Mouse (Mus musculus): ENCODE measurements around the gene Lmo4. TPM values are rescaled to one million over a fixed set of nuclear protein-coding genes. Genes with fewer than 3 reads are reported as not detected.
A peak's percentile ranks its signal among the peaks of the same experiment; 100 is the strongest.

Gene Lmo4
- polyA plus RNA-seq, 1 experiment from 2014 or later: 42.4 TPM

GRCm38 (mm10) chr3:144225456-144226240, 20.6 kb upstream of the Lmo4 start:
- no peaks in the 10 kb centered on the region for H3K36me3 ChIP-seq
- DNase-seq (ENCODE audit: low spot score): no peak
- peaks cover 19% of the 10 kb centered on the region for H3K4me1 ChIP-seq
- H3K9me3 ChIP-seq: no peaks in the 10 kb centered on the region
- H3K27ac ChIP-seq: no peak overlapping the region
- WGBS: 68% methylated on average over 9 of the region's 9 CpGs
- no peak overlapping the region for H3K4me3 ChIP-seq
- H3K27me3 ChIP-seq (ENCODE audit: insufficient read depth, poor library complexity, severe bottlenecking): no peaks in the 10 kb centered on the region

DNA sequence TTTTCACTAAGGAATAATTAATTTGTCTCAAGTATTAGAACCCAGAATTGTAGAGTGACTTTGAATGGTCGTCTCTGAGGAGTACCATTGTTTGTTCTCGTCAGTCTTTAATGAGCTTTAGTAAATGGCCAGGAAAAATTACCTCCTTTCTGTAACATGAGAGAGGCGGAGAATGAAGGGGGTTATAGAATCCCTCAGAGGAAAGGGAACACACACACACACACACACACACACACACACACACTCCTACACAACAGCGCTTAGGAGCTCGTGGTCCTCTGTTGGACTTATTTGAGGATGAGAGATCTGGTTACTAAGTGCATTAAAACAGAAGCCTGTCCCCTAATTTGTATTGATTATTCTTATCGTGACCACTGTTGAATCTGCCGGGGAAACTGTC, 19.6 kb upstream of the Lmo4 start:
- H3K4me3 ChIP-seq: no peak overlapping the region
- WGBS: 80% methylated on average over 7 of the region's 7 CpGs
- DNase-seq (ENCODE audit: low spot score): no peak
- H3K27ac ChIP-seq: no peak overlapping the region
- no peaks in the 10 kb centered on the region for H3K36me3 ChIP-seq
- H3K4me1 ChIP-seq: peaks cover 15% of the 10 kb centered on the region
- H3K27me3 ChIP-seq (ENCODE audit: insufficient read depth, poor library complexity, severe bottlenecking): no peaks in the 10 kb centered on the region
- H3K9me3 ChIP-seq: no peaks in the 10 kb centered on the region

DNA sequence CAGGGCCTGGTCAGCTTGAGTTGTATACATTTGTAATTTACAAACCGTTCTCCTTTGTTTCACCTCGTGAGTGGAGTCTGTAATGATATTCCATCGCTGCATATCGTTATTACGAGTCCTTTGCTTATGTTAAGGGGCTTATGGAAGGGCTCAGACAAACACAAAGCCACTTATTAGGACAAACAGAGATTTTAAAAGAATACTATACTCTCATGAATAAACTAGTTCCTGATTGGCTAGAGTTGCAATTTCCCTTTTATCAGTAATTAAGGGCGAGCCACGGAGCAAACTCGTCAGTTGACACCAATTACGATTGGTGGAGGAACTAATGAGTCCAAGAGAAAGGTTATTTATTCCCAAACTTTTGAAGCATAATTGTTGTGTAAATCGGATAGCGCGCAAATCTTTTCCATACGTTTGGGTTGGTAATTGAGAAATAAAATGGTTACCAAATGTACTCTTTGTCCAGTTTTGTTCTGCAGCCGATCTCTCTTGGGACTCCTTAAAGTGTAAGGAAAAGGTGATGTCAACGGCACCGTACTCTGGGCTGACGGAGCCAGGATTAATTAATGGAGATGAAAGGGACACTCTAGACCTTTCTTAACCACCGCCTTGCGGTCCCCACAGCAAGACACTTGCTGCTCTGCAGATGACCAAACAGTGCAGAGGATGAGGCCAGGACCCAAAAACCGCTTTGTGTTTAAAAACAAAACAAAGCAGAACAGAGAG, 18.5 kb upstream of the Lmo4 start:
- no peaks in the 10 kb centered on the region for H3K27me3 ChIP-seq (ENCODE audit: insufficient read depth, poor library complexity, severe bottlenecking)
- no peaks in the 10 kb centered on the region for H3K36me3 ChIP-seq
- H3K9me3 ChIP-seq: no peaks in the 10 kb centered on the region
- no peak for DNase-seq (ENCODE audit: low spot score)
- H3K27ac ChIP-seq: no peak overlapping the region
- 83% methylated on average over 20 of the region's 20 CpGs for WGBS
- H3K4me1 ChIP-seq: peaks cover 11% of the 10 kb centered on the region
- no peak overlapping the region for H3K4me3 ChIP-seq

DNA sequence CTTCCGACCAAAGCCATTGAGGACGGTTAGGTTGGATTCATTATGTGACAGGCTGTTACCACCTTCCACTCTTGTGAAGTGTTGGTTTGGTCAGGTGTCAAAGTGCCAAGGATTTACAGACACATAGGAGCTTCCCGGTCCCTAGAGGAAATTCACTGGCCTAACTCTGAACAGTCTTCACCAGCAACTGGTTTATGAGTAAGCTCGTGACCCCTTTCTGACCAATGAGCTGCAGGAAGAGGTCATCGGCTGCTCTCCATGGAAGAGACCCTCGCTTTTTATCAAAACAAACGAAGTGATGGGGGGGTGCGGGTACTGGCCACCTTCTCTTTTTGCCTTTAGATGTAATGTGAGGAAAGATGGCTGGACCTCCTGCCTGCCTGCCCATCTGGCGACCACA, 17.4 kb upstream of the Lmo4 start:
- no peak overlapping the region for H3K4me3 ChIP-seq
- no peak overlapping the region for H3K27ac ChIP-seq
- 55% methylated on average over 9 of the region's 9 CpGs for WGBS

DNA sequence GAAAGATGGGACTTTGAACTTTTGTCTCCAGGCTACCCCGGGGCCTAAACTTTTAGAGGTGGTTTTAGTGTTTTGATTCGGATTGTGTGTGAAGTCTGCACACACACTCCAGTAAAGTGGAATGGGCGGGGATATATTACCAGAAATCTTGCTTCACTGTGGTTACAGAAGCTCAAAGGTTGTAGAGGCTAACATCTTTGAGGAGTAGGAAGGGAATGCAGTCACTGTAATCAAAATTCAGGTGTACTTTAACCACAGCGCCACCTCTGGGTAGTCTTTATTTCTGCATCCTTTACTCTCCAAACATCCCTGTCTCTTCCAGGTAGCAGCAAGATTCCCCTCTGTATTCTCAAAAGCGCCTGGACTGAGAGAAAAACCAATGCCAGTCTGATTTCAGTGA, 2.5 kb upstream of the Lmo4 start:
- H3K27me3 ChIP-seq (ENCODE audit: insufficient read depth, poor library complexity, severe bottlenecking): no peaks in the 10 kb centered on the region
- H3K4me1 ChIP-seq: 0 out of 2 replicates have a peak, but pooled peaks cover 3% of the 10 kb centered on the region
- H3K9me3 ChIP-seq: no peaks in the 10 kb centered on the region
- 50% methylated on average over 5 of the region's 5 CpGs for WGBS
- no peak for DNase-seq (ENCODE audit: low spot score)
- H3K27ac ChIP-seq: no peak overlapping the region
- no peaks in the 10 kb centered on the region for H3K36me3 ChIP-seq
- H3K4me3 ChIP-seq: no peak overlapping the region

More for the DNA sequence above, 17.4 kb upstream of the Lmo4 start:
- H3K27me3 ChIP-seq (ENCODE audit: insufficient read depth, poor library complexity, severe bottlenecking): no peaks in the 10 kb centered on the region
- no peak for DNase-seq (ENCODE audit: low spot score)
- no peaks in the 10 kb centered on the region for H3K9me3 ChIP-seq
- H3K36me3 ChIP-seq: no peaks in the 10 kb centered on the region
- H3K4me1 ChIP-seq: peaks cover 11% of the 10 kb centered on the region

- DNase-seq (ENCODE audit: low spot score): no peak
- whole genome bisulfite sequencing: 91% methylated on average over 1 of the region's 1 CpGs
Measured at GRCm38 (mm10) chr3:144206942-144207341, 1.9 kb upstream of the Lmo4 start.

GRCm38 (mm10) chr3:144206261-144206660, 1.2 kb upstream of the Lmo4 start:
- H3K27ac ChIP-seq: peak overlapping the region; percentile 97
- no peaks in the 10 kb centered on the region for H3K27me3 ChIP-seq (ENCODE audit: insufficient read depth, poor library complexity, severe bottlenecking)
- H3K9me3 ChIP-seq: no peaks in the 10 kb centered on the region
- 25% methylated on average over 3 of the region's 3 CpGs for WGBS
- H3K36me3 ChIP-seq: no peaks in the 10 kb centered on the region
- peak overlapping the region; percentile 93 for H3K4me3 ChIP-seq
- DNase-seq (ENCODE audit: low spot score): no peak
- H3K4me1 ChIP-seq: 0 out of 2 replicates have a peak, but pooled peaks cover 7% of the 10 kb centered on the region

More at GRCm38 (mm10) chr3:144206942-144207341, 1.9 kb upstream of the Lmo4 start:
- Histone ChIP-seq H3K4me3 (no peak overlapping the region), H3K9me3 (no peaks in the 10 kb centered on the region), H3K36me3 (no peaks in the 10 kb centered on the region), H3K27ac (no peak overlapping the region), H3K27me3 (ENCODE audit: insufficient read depth, poor library complexity, severe bottlenecking) (no peaks in the 10 kb centered on the region), H3K4me1 (0 out of 2 replicates have a peak, but pooled peaks cover 3% of the 10 kb centered on the region)

GRCm38 (mm10) chr3:144205351-144206153, 532 bp upstream of the Lmo4 start:
- H3K27me3 ChIP-seq (ENCODE audit: insufficient read depth, poor library complexity, severe bottlenecking): no peaks in the 10 kb centered on the region
- WGBS: under 1% methylated on average over 60 of the region's 69 CpGs

GRCm38 (mm10) chr3:144203988-144204412, 1.0 kb downstream of the Lmo4 start:
- Histone ChIP-seq H3K27ac (peak overlapping the region; percentile 97), H3K9me3 (no peaks in the 10 kb centered on the region), H3K4me1 (peaks cover 19% of the 10 kb centered on the region; the same call in 1 of the 2 replicates), H3K4me3 (peak overlapping the region; percentile 93), H3K27me3 (ENCODE audit: insufficient read depth, poor library complexity, severe bottlenecking) (no peaks in the 10 kb centered on the region), H3K36me3 (peaks cover 7% of the 10 kb centered on the region; the same call in 1 of the 2 replicates)
- WGBS: 0% methylated on average over 5 of the region's 5 CpGs
- DNase-seq (ENCODE audit: low spot score): no peak

More at GRCm38 (mm10) chr3:144205351-144206153, 532 bp upstream of the Lmo4 start:
- H3K9me3 ChIP-seq: no peaks in the 10 kb centered on the region
- peak overlapping the region; percentile 93 for H3K4me3 ChIP-seq
- peaks cover 4% of the 10 kb centered on the region; the same call in 1 of the 2 replicates for H3K36me3 ChIP-seq
- H3K27ac ChIP-seq: peak overlapping the region; percentile 97
- H3K4me1 ChIP-seq: 0 out of 2 replicates have a peak, but pooled peaks cover 8% of the 10 kb centered on the region
- DNase-seq (ENCODE audit: low spot score): peak; percentile 98

DNA sequence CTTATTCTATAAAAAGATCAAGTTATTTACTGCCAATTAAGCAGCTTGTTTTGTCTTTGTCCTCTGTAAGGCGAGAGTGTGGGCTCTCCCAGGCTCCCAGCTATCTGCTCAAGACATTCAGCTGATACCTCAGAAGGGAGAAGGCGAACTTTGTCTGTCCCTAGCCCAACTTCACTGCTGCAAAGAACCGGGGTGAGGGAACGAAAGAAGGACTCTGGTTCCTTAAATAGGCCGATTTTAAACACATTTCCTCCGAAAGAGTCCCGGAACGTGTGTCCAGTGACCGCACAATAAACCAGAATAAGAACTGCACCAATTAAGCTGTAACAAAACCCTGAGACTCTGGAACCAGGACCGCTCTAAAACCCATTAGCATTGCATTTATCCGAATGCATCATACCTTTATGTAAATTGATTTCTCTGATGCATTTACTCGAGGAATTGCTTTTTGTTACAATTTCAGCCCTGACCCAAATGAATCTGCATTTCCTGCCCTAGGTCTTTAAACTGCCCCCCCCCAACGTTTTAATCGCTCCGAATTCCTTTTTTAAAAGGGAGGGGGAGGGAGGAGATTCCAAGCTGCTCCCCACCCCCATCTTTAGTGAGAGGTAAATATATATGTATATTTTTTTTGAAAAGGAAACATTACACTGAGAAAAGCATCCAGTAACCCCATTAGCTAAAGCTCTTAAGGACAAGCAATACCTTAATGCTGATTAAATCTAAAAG, 1.6 kb downstream of the Lmo4 start:
- under 1% methylated on average over 15 of the region's 15 CpGs for WGBS
- peak overlapping the region; percentile 97 for H3K27ac ChIP-seq
- H3K4me1 ChIP-seq: peaks cover 22% of the 10 kb centered on the region; the same call in 1 of the 2 replicates
- H3K4me3 ChIP-seq: peak overlapping the region; percentile 93
- H3K9me3 ChIP-seq: no peaks in the 10 kb centered on the region
- H3K36me3 ChIP-seq: peaks cover 7% of the 10 kb centered on the region; the same call in 1 of the 2 replicates
- no peaks in the 10 kb centered on the region for H3K27me3 ChIP-seq (ENCODE audit: insufficient read depth, poor library complexity, severe bottlenecking)
- DNase-seq (ENCODE audit: low spot score): no peak

DNA sequence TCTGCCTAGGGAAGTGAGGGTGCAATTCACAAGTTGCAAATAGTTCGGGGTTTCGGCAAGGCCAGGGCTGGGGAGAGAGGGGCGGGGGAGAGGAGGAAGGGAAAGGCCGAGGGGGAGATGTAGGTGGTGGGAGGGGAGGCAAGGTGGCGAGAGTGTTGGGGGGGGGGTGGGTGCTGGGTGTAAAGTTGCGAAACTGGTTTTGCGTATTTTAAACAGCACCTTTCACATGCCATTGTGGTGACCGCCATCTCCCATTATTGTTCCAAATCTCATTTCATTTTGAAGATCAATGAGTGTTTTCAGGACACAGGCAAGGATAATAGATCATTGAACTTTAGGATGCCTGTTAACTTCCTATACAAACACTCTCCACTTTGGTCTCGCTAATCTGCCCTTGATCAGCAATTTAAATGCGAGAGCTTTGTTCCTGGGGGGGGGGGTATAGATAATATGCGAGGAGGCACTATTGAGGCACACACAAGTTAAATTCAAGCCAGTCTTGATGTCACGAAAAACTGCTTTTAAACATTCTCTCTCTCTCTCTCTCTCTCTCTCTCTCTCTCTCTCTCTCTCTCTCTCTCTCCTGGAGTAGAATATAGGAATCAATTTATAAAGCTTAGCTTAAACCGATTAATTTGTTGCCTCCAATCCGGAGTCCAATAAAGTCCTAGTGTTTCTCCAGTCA, 2.3 kb downstream of the Lmo4 start:
- Histone ChIP-seq H3K36me3 (peaks cover 7% of the 10 kb centered on the region; the same call in 1 of the 2 replicates), H3K27me3 (ENCODE audit: insufficient read depth, poor library complexity, severe bottlenecking) (no peaks in the 10 kb centered on the region), H3K4me3 (peak overlapping the region; percentile 93), H3K27ac (peak overlapping the region; percentile 97), H3K4me1 (peaks cover 23% of the 10 kb centered on the region; the same call in 1 of the 2 replicates), H3K9me3 (no peaks in the 10 kb centered on the region)
- DNase-seq (ENCODE audit: low spot score): no peak
- WGBS: under 1% methylated on average over 13 of the region's 14 CpGs
